Mouse (Mus musculus): ENCODE results near the gene 4930470P17Rik. TPM values are rescaled to one million over a fixed set of nuclear protein-coding genes. Genes with fewer than 3 reads are reported as not detected.

4930470P17Rik gene
- polyA plus RNA-seq, 1 experiment from 2014 or later, result not detected

DNA sequence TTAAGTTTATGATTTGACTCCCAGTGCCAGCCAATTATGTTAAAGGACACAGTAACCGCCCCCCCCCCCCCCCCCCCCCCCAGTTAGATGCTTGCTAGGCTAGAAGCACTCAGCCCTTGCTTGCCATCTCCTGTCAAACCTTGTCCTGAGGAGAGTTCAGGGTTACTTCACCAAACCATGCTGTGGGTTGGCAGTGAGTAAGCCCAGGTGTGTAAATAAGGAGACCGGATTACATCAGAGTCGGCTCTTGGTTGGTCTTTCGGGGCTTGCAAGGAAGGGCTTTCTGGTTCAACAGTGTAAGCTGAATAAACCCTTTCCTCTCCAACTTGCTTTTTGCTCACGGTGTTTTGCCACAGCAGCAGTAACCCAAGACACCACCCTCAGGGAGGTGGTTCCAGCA, 58.2 kb downstream of the 4930470P17Rik start:
- WGBS (ENCODE audit: insufficient replicate concordance), result 51% methylated on average over 5 of the region's 5 CpGs
- ATAC-seq (ENCODE audit: low read depth), result no peak

GRCm38 (mm10) chr2:170539211-170539610, 62.6 kb downstream of the 4930470P17Rik start:
- H3K4me2 ChIP-seq (ENCODE audit: low read depth, low read length), result no peak overlapping the region
- 75% methylated on average over 9 of the region's 9 CpGs for WGBS (ENCODE audit: insufficient replicate concordance)
- H3K36me3 ChIP-seq (ENCODE audit: control insufficient read depth, insufficient read depth), result no peaks in the 10 kb centered on the region
- no peaks in the 10 kb centered on the region for H3K9me3 ChIP-seq (replicated peaks; ENCODE audit: control insufficient read depth, low read length)
- no peaks in the 10 kb centered on the region for H3K27me3 ChIP-seq (ENCODE audit: control insufficient read depth, insufficient read depth, low read depth, low read length)
- no peaks in the 10 kb centered on the region for H3K4me1 ChIP-seq (ENCODE audit: control insufficient read depth, low read depth, low read length)
- ATAC-seq (ENCODE audit: low read depth), result no peak
- H3K27ac ChIP-seq (ENCODE audit: low read length), result no peak overlapping the region
- H3K9ac ChIP-seq (ENCODE audit: low read depth, low read length), result no peak overlapping the region
- no peak overlapping the region for H3K4me3 ChIP-seq (ENCODE audit: low read depth, low read length)

More for the DNA sequence above, 58.2 kb downstream of the 4930470P17Rik start:
- Histone ChIP-seq H3K36me3 (ENCODE audit: control insufficient read depth, insufficient read depth) (no peaks in the 10 kb centered on the region), H3K4me1 (ENCODE audit: control insufficient read depth, low read depth, low read length) (no peaks in the 10 kb centered on the region), H3K9me3 (replicated peaks; ENCODE audit: control insufficient read depth, low read length) (no peaks in the 10 kb centered on the region), H3K4me3 (ENCODE audit: low read depth, low read length) (no peak overlapping the region), H3K9ac (ENCODE audit: low read depth, low read length) (no peak overlapping the region), H3K4me2 (ENCODE audit: low read depth, low read length) (no peak overlapping the region), H3K27ac (ENCODE audit: low read length) (no peak overlapping the region), H3K27me3 (ENCODE audit: control insufficient read depth, insufficient read depth, low read depth, low read length) (no peaks in the 10 kb centered on the region)

- no peak overlapping the region for H3K27ac ChIP-seq (ENCODE audit: low read length)
- no peak overlapping the region for H3K9ac ChIP-seq (ENCODE audit: low read depth, low read length)
- no peak overlapping the region for H3K4me3 ChIP-seq (ENCODE audit: low read depth, low read length)
- no peak overlapping the region for H3K4me2 ChIP-seq (ENCODE audit: low read depth, low read length)
- H3K4me1 ChIP-seq (ENCODE audit: control insufficient read depth, low read depth, low read length), result no peaks in the 10 kb centered on the region
- H3K36me3 ChIP-seq (ENCODE audit: control insufficient read depth, insufficient read depth), result no peaks in the 10 kb centered on the region
- H3K9me3 ChIP-seq (replicated peaks; ENCODE audit: control insufficient read depth, low read length), result no peaks in the 10 kb centered on the region
- ATAC-seq (ENCODE audit: low read depth), result no peak
- H3K27me3 ChIP-seq (ENCODE audit: control insufficient read depth, insufficient read depth, low read depth, low read length), result no peaks in the 10 kb centered on the region
Observed at GRCm38 (mm10) chr2:170535841-170536240, 66.0 kb downstream of the 4930470P17Rik start.

DNA sequence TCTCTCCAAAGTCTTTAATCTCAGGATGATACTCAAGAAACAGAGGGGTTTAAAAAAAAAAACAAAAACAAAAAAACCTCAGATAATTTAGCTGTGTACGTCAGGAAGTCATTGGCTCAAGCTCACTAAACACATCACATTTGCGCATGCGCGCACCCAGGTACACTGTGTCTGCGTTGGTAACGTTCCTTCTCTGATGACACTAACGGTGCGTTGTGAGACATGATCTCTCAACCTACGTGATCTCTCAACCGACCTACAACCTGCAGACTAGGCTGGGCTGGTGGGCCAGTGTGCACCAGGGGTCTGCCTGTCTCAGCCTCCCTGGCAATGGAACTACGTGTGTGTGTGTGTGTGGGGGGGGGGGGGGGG, 67.0 kb downstream of the 4930470P17Rik start:
- no peak for ATAC-seq (ENCODE audit: low read depth)
- H3K27me3 ChIP-seq (ENCODE audit: control insufficient read depth, insufficient read depth, low read depth, low read length), result no peaks in the 10 kb centered on the region
- H3K4me2 ChIP-seq (ENCODE audit: low read depth, low read length), result no peak overlapping the region
- WGBS (ENCODE audit: insufficient replicate concordance), result 79% methylated on average over 11 of the region's 11 CpGs
- no peaks in the 10 kb centered on the region for H3K36me3 ChIP-seq (ENCODE audit: control insufficient read depth, insufficient read depth)
- no peaks in the 10 kb centered on the region for H3K4me1 ChIP-seq (ENCODE audit: control insufficient read depth, low read depth, low read length)
- H3K4me3 ChIP-seq (ENCODE audit: low read depth, low read length), result no peak overlapping the region
- no peak overlapping the region for H3K27ac ChIP-seq (ENCODE audit: low read length)
- no peak overlapping the region for H3K9ac ChIP-seq (ENCODE audit: low read depth, low read length)
- no peaks in the 10 kb centered on the region for H3K9me3 ChIP-seq (replicated peaks; ENCODE audit: control insufficient read depth, low read length)

DNA sequence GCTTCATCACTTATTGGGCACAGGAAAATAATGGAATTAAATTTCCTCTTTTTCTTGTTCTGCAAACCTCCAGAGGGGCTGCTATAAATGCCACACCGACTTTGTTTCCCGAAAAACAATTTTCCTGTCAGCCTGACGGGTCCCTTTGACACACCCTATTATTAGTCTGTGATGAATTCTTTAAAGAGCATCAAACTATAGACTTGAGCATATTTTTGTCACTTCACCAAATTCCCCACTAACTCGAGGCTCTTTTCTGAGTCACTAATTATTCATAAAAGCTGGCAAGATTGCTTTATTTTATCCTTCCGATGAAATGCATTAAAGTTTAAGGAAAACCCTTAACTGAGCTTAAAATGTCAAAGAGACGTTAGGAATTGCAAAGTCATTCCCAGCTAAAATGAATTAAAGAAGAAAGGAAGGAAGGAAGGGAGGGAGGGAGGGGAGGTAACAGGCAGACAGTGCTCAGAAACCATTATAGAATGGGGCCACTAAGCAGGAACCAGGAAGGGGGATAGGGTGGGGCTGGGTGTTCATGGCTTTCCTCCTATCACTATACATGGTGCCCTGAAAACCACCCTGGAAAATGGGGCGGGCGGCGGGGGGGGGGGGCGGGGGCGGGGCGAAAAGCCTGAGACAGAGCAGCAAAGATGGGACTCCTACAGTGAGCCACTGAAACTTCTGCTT, 67.6 kb downstream of the 4930470P17Rik start:
- Histone ChIP-seq H3K4me3 (ENCODE audit: low read depth, low read length) (no peak overlapping the region), H3K36me3 (ENCODE audit: control insufficient read depth, insufficient read depth) (no peaks in the 10 kb centered on the region), H3K4me2 (ENCODE audit: low read depth, low read length) (no peak overlapping the region), H3K27me3 (ENCODE audit: control insufficient read depth, insufficient read depth, low read depth, low read length) (no peaks in the 10 kb centered on the region), H3K27ac (ENCODE audit: low read length) (no peak overlapping the region), H3K4me1 (ENCODE audit: control insufficient read depth, low read depth, low read length) (no peaks in the 10 kb centered on the region), H3K9me3 (replicated peaks; ENCODE audit: control insufficient read depth, low read length) (no peaks in the 10 kb centered on the region), H3K9ac (ENCODE audit: low read depth, low read length) (no peak overlapping the region)
- no peak for ATAC-seq (ENCODE audit: low read depth)
- 31% methylated on average over 6 of the region's 12 CpGs for WGBS (ENCODE audit: insufficient replicate concordance)

GRCm38 (mm10) chr2:170530256-170530655, 71.6 kb downstream of the 4930470P17Rik start:
- Histone ChIP-seq H3K9ac (ENCODE audit: low read depth, low read length) (no peak overlapping the region), H3K4me1 (ENCODE audit: control insufficient read depth, low read depth, low read length) (no peaks in the 10 kb centered on the region), H3K9me3 (replicated peaks; ENCODE audit: control insufficient read depth, low read length) (no peaks in the 10 kb centered on the region), H3K4me2 (ENCODE audit: low read depth, low read length) (no peak overlapping the region), H3K36me3 (ENCODE audit: control insufficient read depth, insufficient read depth) (no peaks in the 10 kb centered on the region), H3K27ac (ENCODE audit: low read length) (no peak overlapping the region), H3K4me3 (ENCODE audit: low read depth, low read length) (no peak overlapping the region), H3K27me3 (ENCODE audit: control insufficient read depth, insufficient read depth, low read depth, low read length) (no peaks in the 10 kb centered on the region)
- 61% methylated on average over 3 of the region's 3 CpGs for WGBS (ENCODE audit: insufficient replicate concordance)
- ATAC-seq (ENCODE audit: low read depth), result no peak

- H3K4me2 ChIP-seq (ENCODE audit: low read depth, low read length), result no peak overlapping the region
- no peak overlapping the region for H3K9ac ChIP-seq (ENCODE audit: low read depth, low read length)
- ATAC-seq (ENCODE audit: low read depth), result no peak
- H3K4me1 ChIP-seq (ENCODE audit: control insufficient read depth, low read depth, low read length), result no peaks in the 10 kb centered on the region
- H3K27ac ChIP-seq (ENCODE audit: low read length), result no peak overlapping the region
- H3K27me3 ChIP-seq (ENCODE audit: control insufficient read depth, insufficient read depth, low read depth, low read length), result no peaks in the 10 kb centered on the region
- 75% methylated on average over 7 of the region's 7 CpGs for WGBS (ENCODE audit: insufficient replicate concordance)
- no peaks in the 10 kb centered on the region for H3K36me3 ChIP-seq (ENCODE audit: control insufficient read depth, insufficient read depth)
- H3K9me3 ChIP-seq (replicated peaks; ENCODE audit: control insufficient read depth, low read length), result no peaks in the 10 kb centered on the region
- H3K4me3 ChIP-seq (ENCODE audit: low read depth, low read length), result no peak overlapping the region
Observed at GRCm38 (mm10) chr2:170529766-170530165, 72.1 kb downstream of the 4930470P17Rik start.

Other genes with a start within 250 kb of the 4930470P17Rik start
- gene Bcas1, start 174.2 kb downstream of the 4930470P17Rik start, polyA plus RNA-seq (2015; fragmentation: Nextera tagmentation; extraction: Ambion mirVana), result 7.4 and 8.4 TPM in 2 replicates
- 18.1 and 27.8 TPM in 2 replicates for gene Pfdn4, start 105.6 kb downstream of the 4930470P17Rik start, polyA plus RNA-seq (2015; fragmentation: Nextera tagmentation; extraction: Ambion mirVana)
- not detected in 2 replicates for gene Cyp24a1, start 104.9 kb downstream of the 4930470P17Rik start, polyA plus RNA-seq (2015; fragmentation: Nextera tagmentation; extraction: Ambion mirVana)
- gene Dok5, start 129.8 kb upstream of the 4930470P17Rik start, polyA plus RNA-seq (2015; fragmentation: Nextera tagmentation; extraction: Ambion mirVana), result 0.33 and 0.58 TPM in 2 replicates

Measured in liver, embryonic 16.5 days (tissue).